Mouse (Mus musculus): ENCODE measurements around the gene Eps8l3. TPM values are rescaled to one million over a fixed set of nuclear protein-coding genes. Genes with fewer than 3 reads are reported as not detected.
A peak's percentile ranks its signal among the peaks of the same experiment; 100 is the strongest.
"Not testable (repeated sequence)": the region's sequence is repeated elsewhere in the genome, so short reads cannot be mapped to it uniquely, and the experiment has no call there.

Eps8l3 gene
- polyA plus RNA-seq, 1 experiment from 2014 or later, result 0.11 TPM

DNA sequence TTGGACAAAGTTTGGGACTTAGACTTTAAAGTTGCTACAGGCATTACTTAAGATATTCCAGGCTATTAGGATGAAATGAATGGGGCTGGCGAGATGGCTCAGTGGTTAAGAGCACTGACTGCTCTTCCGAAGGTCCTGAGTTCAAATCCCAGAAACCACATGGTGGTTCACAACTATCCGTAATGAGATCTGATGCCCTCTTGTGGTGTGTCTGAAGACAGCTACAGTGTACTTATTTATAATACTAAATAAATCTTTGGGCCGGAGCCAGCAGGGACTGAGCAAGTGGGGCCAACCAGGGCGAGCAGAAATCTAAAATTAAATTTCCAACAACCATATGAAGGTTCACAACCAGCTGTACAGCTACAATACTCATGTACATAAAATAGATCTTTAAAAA lies 15.5 kb upstream of the Eps8l3 start:
- not testable (repeated sequence) for H3K4me2 ChIP-seq (ENCODE audit: low read depth); H3K4me3 ChIP-seq (ENCODE audit: low read depth, low read length); DNase-seq (ENCODE audit: low spot score); H3K27ac ChIP-seq (ENCODE audit: low read depth, low read length); H3K9me3 ChIP-seq (ENCODE audit: control insufficient read depth, low read length); H3K4me1 ChIP-seq (ENCODE audit: control insufficient read depth, insufficient read depth, low read length); H3K27me3 ChIP-seq (ENCODE audit: control insufficient read depth, insufficient read depth, low read length); H3K36me3 ChIP-seq (ENCODE audit: control insufficient read depth, insufficient read depth, low read length); H3K9ac ChIP-seq (ENCODE audit: low read length); ATAC-seq (ENCODE audit: insufficient read depth, low FRiP score, low TSS enrichment)
- 86% methylated on average over 5 of the region's 5 CpGs for WGBS

DNA sequence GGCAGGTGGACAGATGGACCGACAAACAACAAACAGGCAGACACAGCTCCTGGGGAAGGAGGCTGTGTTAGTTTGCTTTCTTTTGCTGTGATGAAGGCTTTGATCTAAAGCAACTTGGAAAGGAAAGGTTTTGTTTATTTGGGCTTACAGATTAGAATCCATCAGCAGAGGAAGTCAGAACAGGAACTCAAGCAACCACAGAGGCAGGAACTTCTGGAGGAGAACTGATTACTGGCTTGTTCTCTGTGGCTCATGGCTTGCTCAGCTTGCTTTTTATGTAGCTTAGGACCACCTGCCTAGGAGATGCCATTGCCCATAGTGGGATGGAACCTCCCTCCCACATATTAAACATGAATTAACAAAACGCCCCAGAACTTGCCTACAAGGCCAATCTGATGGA lies 14.6 kb upstream of the Eps8l3 start:
- WGBS, result 77% methylated on average over 2 of the region's 2 CpGs
- DNase-seq (ENCODE audit: low spot score) (no peak), ATAC-seq (ENCODE audit: insufficient read depth, low FRiP score, low TSS enrichment) (no peak)
- Histone ChIP-seq H3K36me3 (ENCODE audit: control insufficient read depth, insufficient read depth, low read length) (no peaks in the 10 kb centered on the region), H3K27ac (ENCODE audit: low read depth, low read length) (no peak overlapping the region), H3K9ac (ENCODE audit: low read length) (no peak overlapping the region), H3K27me3 (ENCODE audit: control insufficient read depth, insufficient read depth, low read length) (no peaks in the 10 kb centered on the region), H3K4me3 (ENCODE audit: low read depth, low read length) (no peak overlapping the region), H3K9me3 (ENCODE audit: control insufficient read depth, low read length) (no peaks in the 10 kb centered on the region), H3K4me2 (ENCODE audit: low read depth) (no peak overlapping the region), H3K4me1 (ENCODE audit: control insufficient read depth, insufficient read depth, low read length) (no peaks in the 10 kb centered on the region)

GRCm38 (mm10) chr3:107863471-107863870 lies 13.6 kb upstream of the Eps8l3 start:
- Histone ChIP-seq H3K27ac (ENCODE audit: low read depth, low read length) (no peak overlapping the region), H3K9ac (ENCODE audit: low read length) (no peak overlapping the region), H3K9me3 (ENCODE audit: control insufficient read depth, low read length) (no peaks in the 10 kb centered on the region), H3K27me3 (ENCODE audit: control insufficient read depth, insufficient read depth, low read length) (no peaks in the 10 kb centered on the region), H3K36me3 (ENCODE audit: control insufficient read depth, insufficient read depth, low read length) (no peaks in the 10 kb centered on the region), H3K4me1 (ENCODE audit: control insufficient read depth, insufficient read depth, low read length) (no peaks in the 10 kb centered on the region), H3K4me3 (ENCODE audit: low read depth, low read length) (no peak overlapping the region), H3K4me2 (ENCODE audit: low read depth) (no peak overlapping the region)
- DNase-seq (ENCODE audit: low spot score) (no peak), ATAC-seq (ENCODE audit: insufficient read depth, low FRiP score, low TSS enrichment) (no peak)
- 85% methylated on average over 5 of the region's 5 CpGs for WGBS

DNA sequence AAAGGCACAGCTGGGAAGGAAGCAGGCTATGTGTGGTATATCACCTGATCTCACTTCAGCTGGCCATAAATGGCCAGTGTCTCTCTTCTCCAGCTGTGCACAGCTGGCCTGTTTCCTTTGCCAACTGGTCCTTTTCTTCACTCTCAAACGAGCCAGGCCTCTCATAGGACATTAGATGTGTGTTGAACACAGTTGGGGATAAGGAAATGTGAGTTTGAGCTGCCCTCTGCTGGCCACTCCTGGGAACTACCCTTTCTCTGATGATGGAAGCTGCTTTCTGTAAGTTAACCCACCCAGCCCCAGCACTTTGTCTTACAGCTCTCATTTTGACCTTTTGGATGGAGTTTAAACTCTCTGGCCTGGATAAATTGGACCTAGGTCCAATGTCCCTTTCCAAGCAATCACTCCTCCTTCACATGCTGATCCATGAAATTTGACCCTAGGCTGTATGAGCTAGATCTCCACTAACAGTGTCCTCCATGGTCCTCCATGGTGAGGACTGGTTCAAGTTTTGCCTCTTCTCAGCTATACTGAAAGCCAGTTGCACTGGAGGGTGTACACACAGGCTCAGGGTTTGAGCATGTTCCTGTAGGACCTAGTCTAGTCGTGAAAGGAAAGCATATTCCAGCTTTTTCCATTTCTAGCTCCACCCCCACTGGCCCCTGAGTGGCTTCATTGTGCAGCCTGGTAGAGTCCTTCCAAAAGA lies 13.0 kb upstream of the Eps8l3 start:
- Histone ChIP-seq H3K4me3 (ENCODE audit: low read depth, low read length) (no peak overlapping the region), H3K9me3 (ENCODE audit: control insufficient read depth, low read length) (no peaks in the 10 kb centered on the region), H3K9ac (ENCODE audit: low read length) (no peak overlapping the region), H3K4me2 (ENCODE audit: low read depth) (no peak overlapping the region), H3K4me1 (ENCODE audit: control insufficient read depth, insufficient read depth, low read length) (no peaks in the 10 kb centered on the region), H3K36me3 (ENCODE audit: control insufficient read depth, insufficient read depth, low read length) (no peaks in the 10 kb centered on the region), H3K27me3 (ENCODE audit: control insufficient read depth, insufficient read depth, low read length) (no peaks in the 10 kb centered on the region), H3K27ac (ENCODE audit: low read depth, low read length) (no peak overlapping the region)
- peak; percentile 60; the same call in 1 of the 2 replicates for ATAC-seq (ENCODE audit: insufficient read depth, low FRiP score, low TSS enrichment)
- WGBS, result 13% methylated on average over 2 of the region's 2 CpGs
- peak; percentile 89 for DNase-seq (ENCODE audit: low spot score)

DNA sequence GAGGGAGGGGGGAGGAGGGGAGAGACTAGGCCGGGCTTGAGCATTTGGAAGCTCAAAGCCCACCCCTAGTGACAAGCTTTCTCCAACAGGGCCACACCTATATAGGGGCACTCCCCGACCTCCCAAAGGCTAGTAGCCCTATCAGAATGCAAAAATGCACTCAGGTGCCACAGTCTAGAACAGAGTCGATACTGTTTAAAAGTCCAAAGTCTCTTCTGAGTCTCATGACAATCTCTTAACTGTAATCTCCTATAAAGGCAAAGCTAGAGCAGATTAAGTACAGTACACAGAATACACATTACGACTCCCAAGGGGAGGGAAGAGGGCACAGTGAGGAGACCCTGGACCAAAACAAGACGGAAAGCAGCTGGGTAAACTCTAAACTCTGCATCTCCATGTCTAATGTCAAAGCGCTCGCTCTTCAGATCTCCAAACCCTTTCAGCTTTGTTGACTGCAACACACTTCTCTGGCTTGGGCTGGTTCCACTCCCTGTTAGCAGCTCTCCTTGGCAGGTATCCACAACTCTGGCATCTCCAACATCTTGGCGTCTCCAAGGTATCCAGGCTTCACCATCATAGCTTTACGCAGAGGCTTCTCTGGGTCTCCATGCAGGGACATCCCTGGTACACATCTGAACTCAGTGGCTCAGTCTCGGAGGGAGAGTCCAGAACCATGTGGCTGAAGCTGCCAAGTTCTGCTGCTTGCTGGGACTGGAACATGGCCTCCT lies 11.5 kb upstream of the Eps8l3 start:
- H3K36me3 ChIP-seq (ENCODE audit: control insufficient read depth, insufficient read depth, low read length), result no peaks in the 10 kb centered on the region
- no peaks in the 10 kb centered on the region for H3K27me3 ChIP-seq (ENCODE audit: control insufficient read depth, insufficient read depth, low read length)
- no peak overlapping the region for H3K4me2 ChIP-seq (ENCODE audit: low read depth)
- 74% methylated on average over 10 of the region's 10 CpGs for WGBS
- ATAC-seq (ENCODE audit: insufficient read depth, low FRiP score, low TSS enrichment), result no peak
- no peak overlapping the region for H3K27ac ChIP-seq (ENCODE audit: low read depth, low read length)
- no peak overlapping the region for H3K9ac ChIP-seq (ENCODE audit: low read length)
- no peaks in the 10 kb centered on the region for H3K9me3 ChIP-seq (ENCODE audit: control insufficient read depth, low read length)
- no peak overlapping the region for H3K4me3 ChIP-seq (ENCODE audit: low read depth, low read length)
- no peaks in the 10 kb centered on the region for H3K4me1 ChIP-seq (ENCODE audit: control insufficient read depth, insufficient read depth, low read length)
- DNase-seq (ENCODE audit: low spot score), result no peak

DNA sequence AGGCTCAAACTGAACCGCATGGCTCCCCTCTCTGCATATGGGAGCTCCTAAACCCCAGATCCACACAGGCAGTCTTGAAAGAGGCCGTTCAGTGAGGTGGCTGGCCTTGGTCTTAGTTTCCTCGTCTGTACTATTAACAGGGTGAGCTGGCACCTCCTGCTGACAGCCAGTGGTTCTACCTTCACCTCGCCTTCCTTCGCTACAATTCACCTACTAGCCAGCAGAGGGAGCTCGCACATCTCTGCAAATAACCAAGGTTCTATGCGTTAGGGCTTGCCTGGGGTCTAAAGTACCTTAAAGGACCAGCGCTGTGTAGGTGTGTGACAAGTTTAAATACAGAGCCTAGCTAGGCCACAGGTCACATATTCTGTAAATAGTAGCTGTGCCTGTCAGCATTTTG lies 9.9 kb upstream of the Eps8l3 start:
- H3K4me3 ChIP-seq (ENCODE audit: low read depth, low read length), result no peak overlapping the region
- no peaks in the 10 kb centered on the region for H3K27me3 ChIP-seq (ENCODE audit: control insufficient read depth, insufficient read depth, low read length)
- no peak overlapping the region for H3K27ac ChIP-seq (ENCODE audit: low read depth, low read length)
- DNase-seq (ENCODE audit: low spot score) (peak; percentile 84), ATAC-seq (ENCODE audit: insufficient read depth, low FRiP score, low TSS enrichment) (peak; percentile 39; the same call in 1 of the 2 replicates)
- no peaks in the 10 kb centered on the region for H3K4me1 ChIP-seq (ENCODE audit: control insufficient read depth, insufficient read depth, low read length)
- H3K9me3 ChIP-seq (ENCODE audit: control insufficient read depth, low read length), result no peaks in the 10 kb centered on the region
- no peak overlapping the region for H3K4me2 ChIP-seq (ENCODE audit: low read depth)
- H3K9ac ChIP-seq (ENCODE audit: low read length), result no peak overlapping the region; the same call in 1 of the 2 replicates
- H3K36me3 ChIP-seq (ENCODE audit: control insufficient read depth, insufficient read depth, low read length), result no peaks in the 10 kb centered on the region
- WGBS, result 6% methylated on average over 8 of the region's 8 CpGs

DNA sequence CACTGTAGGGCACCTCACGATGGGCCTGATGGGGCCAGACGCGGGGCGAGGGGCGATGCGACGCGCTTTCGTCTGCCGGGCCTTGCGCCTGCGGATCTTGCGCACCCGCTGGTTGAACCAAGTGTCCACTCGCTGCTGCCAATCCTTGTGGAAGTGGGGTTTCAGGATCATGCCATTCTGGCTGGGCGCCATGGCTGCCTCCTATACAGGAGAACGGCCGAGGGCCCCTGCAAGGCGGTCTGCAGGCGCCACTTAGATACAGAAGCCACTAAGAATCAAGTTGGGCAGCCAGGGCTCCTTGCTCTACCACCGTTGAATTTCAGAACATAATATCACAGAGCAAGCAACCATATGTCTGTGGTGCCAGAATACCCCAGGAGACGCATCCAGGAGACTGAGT lies 8.6 kb upstream of the Eps8l3 start:
- 89% methylated on average over 22 of the region's 22 CpGs for WGBS
- no peaks in the 10 kb centered on the region for H3K9me3 ChIP-seq (ENCODE audit: control insufficient read depth, low read length)
- H3K27me3 ChIP-seq (ENCODE audit: control insufficient read depth, insufficient read depth, low read length), result no peaks in the 10 kb centered on the region
- H3K4me1 ChIP-seq (ENCODE audit: control insufficient read depth, insufficient read depth, low read length), result no peaks in the 10 kb centered on the region
- H3K4me2 ChIP-seq (ENCODE audit: low read depth), result no peak overlapping the region
- H3K9ac ChIP-seq (ENCODE audit: low read length), result no peak overlapping the region
- H3K27ac ChIP-seq (ENCODE audit: low read depth, low read length), result no peak overlapping the region
- no peak overlapping the region for H3K4me3 ChIP-seq (ENCODE audit: low read depth, low read length)
- DNase-seq (ENCODE audit: low spot score), result no peak
- no peak for ATAC-seq (ENCODE audit: insufficient read depth, low FRiP score, low TSS enrichment)
- no peaks in the 10 kb centered on the region for H3K36me3 ChIP-seq (ENCODE audit: control insufficient read depth, insufficient read depth, low read length)

GRCm38 (mm10) chr3:107869097-107869496 lies 7.9 kb upstream of the Eps8l3 start:
- DNase-seq (ENCODE audit: low spot score), result no peak
- Histone ChIP-seq H3K27me3 (ENCODE audit: control insufficient read depth, insufficient read depth, low read length) (no peaks in the 10 kb centered on the region), H3K4me3 (ENCODE audit: low read depth, low read length) (no peak overlapping the region), H3K4me1 (ENCODE audit: control insufficient read depth, insufficient read depth, low read length) (no peaks in the 10 kb centered on the region), H3K9me3 (ENCODE audit: control insufficient read depth, low read length) (no peaks in the 10 kb centered on the region), H3K9ac (ENCODE audit: low read length) (no peak overlapping the region), H3K27ac (ENCODE audit: low read depth, low read length) (no peak overlapping the region), H3K36me3 (ENCODE audit: control insufficient read depth, insufficient read depth, low read length) (no peaks in the 10 kb centered on the region), H3K4me2 (ENCODE audit: low read depth) (no peak overlapping the region)
- WGBS, result 32% methylated on average over 7 of the region's 7 CpGs
- ATAC-seq (ENCODE audit: insufficient read depth, low FRiP score, low TSS enrichment), result no peak

DNA sequence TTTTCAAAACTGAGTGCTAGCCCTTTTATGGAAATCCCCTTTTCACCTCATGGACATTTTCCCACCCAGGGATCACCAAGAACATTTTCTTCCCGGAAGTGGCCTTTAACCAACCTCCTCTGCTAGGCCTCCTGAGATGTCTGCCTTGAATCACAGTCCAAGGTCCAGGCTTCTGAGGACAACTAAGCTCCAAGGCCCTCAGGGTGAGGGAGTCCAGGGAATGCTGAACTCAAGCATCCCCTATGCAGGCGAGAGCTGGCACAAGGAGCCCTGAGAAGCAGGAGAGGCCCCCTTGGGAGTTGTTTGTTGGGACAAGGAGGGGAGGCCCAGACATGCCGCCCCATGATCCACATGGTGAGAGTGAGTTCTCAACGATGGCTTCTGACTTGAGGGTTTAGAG lies 7.1 kb upstream of the Eps8l3 start:
- no peak overlapping the region for H3K4me3 ChIP-seq (ENCODE audit: low read depth, low read length)
- 74% methylated on average over 4 of the region's 4 CpGs for WGBS
- no peak for ATAC-seq (ENCODE audit: insufficient read depth, low FRiP score, low TSS enrichment)

More for the DNA sequence above, 7.1 kb upstream of the Eps8l3 start:
- Histone ChIP-seq H3K36me3 (ENCODE audit: control insufficient read depth, insufficient read depth, low read length) (no peaks in the 10 kb centered on the region), H3K9me3 (ENCODE audit: control insufficient read depth, low read length) (no peaks in the 10 kb centered on the region), H3K9ac (ENCODE audit: low read length) (no peak overlapping the region), H3K27ac (ENCODE audit: low read depth, low read length) (no peak overlapping the region), H3K4me2 (ENCODE audit: low read depth) (no peak overlapping the region), H3K4me1 (ENCODE audit: control insufficient read depth, insufficient read depth, low read length) (no peaks in the 10 kb centered on the region), H3K27me3 (ENCODE audit: control insufficient read depth, insufficient read depth, low read length) (no peaks in the 10 kb centered on the region)
- no peak for DNase-seq (ENCODE audit: low spot score)
